Mouse (Mus musculus): Measurements from ENCODE around the gene Btbd8.

DNA sequence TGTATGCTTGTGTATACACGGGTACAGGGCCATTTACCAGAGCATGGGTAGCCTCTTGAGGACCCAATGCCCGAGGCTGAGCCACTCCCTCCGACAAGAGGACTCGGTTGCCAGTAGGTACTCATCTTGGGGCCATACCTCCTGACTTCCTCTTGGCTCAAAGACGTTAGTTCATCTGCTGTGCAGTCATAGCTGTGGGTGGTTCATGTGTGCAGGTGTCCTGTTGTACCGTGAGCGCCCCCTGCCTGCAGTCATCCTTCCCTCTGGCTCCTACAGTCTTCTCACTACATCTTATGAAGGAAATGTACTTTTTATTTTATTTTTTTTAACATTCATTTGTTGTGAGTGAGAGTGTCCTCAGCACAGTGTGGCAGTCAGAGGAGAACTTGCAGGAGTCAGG is 75.8 kb downstream of the Btbd8 start:
- TF ChIP-seq POLR2A (IDR thresholded peaks at IDR 0.05; ENCODE audit: insufficient read depth, low read length) (no peak), EP300 (IDR thresholded peaks at IDR 0.05; ENCODE audit: insufficient read depth, low read depth, low read length) (no peak)
